Mouse (Mus musculus): Measurements from ENCODE around the gene Esrra. TPM values are rescaled to one million over a fixed set of nuclear protein-coding genes. Genes with fewer than 3 reads are reported as not detected.

Esrra gene
- polyA plus RNA-seq, 1 experiment from 2014 or later, result 3.7 TPM

- Histone ChIP-seq H3K9me3 (ENCODE audit: control insufficient read depth, low read length) (no peaks in the 10 kb centered on the region), H3K36me3 (ENCODE audit: control insufficient read depth, insufficient read depth, low read length) (no peaks in the 10 kb centered on the region), H3K4me3 (ENCODE audit: low read depth, low read length) (peak overlapping the region; percentile 42; the same call in 1 of the 2 replicates), H3K27me3 (ENCODE audit: control insufficient read depth, insufficient read depth, low read length) (no peaks in the 10 kb centered on the region), H3K9ac (ENCODE audit: low read length) (peak overlapping the region; percentile 76), H3K27ac (ENCODE audit: low read depth, low read length) (no peak overlapping the region), H3K4me2 (peak overlapping the region; percentile 94), H3K4me1 (ENCODE audit: control insufficient read depth, insufficient read depth, low read length) (peaks cover 15% of the 10 kb centered on the region)
- WGBS, result 21% methylated on average over 3 of the region's 3 CpGs
- ATAC-seq (ENCODE audit: low FRiP score), result no peak
- DNase-seq (ENCODE audit: low spot score, missing footprints), result no peak
These were observed 31.1 kb upstream of the Esrra start for GRCm38 (mm10) chr19:6952712-6953037.

GRCm38 (mm10) chr19:6951994-6952711 lies 30.5 kb upstream of the Esrra start:
- peak overlapping the region; percentile 97 for H3K27ac ChIP-seq (ENCODE audit: low read depth, low read length)
- H3K27me3 ChIP-seq (ENCODE audit: control insufficient read depth, insufficient read depth, low read length), result no peaks in the 10 kb centered on the region
- ATAC-seq (ENCODE audit: low FRiP score) (peak; percentile 20), DNase-seq (ENCODE audit: low spot score, missing footprints) (peak; percentile 92)
- no peaks in the 10 kb centered on the region for H3K9me3 ChIP-seq (ENCODE audit: control insufficient read depth, low read length)
- H3K36me3 ChIP-seq (ENCODE audit: control insufficient read depth, insufficient read depth, low read length), result no peaks in the 10 kb centered on the region
- H3K4me2 ChIP-seq, result peak overlapping the region; percentile 94
- H3K4me3 ChIP-seq (ENCODE audit: low read depth, low read length), result peak overlapping the region; percentile 42
- peaks cover 15% of the 10 kb centered on the region for H3K4me1 ChIP-seq (ENCODE audit: control insufficient read depth, insufficient read depth, low read length)
- peak overlapping the region; percentile 76 for H3K9ac ChIP-seq (ENCODE audit: low read length)
- 3% methylated on average over 31 of the region's 31 CpGs for WGBS

- Histone ChIP-seq H3K9ac (ENCODE audit: low read length) (peak overlapping the region; percentile 76), H3K4me1 (ENCODE audit: control insufficient read depth, insufficient read depth, low read length) (peaks cover 15% of the 10 kb centered on the region), H3K4me2 (peak overlapping the region; percentile 94), H3K4me3 (ENCODE audit: low read depth, low read length) (peak overlapping the region; percentile 42), H3K27me3 (ENCODE audit: control insufficient read depth, insufficient read depth, low read length) (no peaks in the 10 kb centered on the region), H3K36me3 (ENCODE audit: control insufficient read depth, insufficient read depth, low read length) (no peaks in the 10 kb centered on the region), H3K9me3 (ENCODE audit: control insufficient read depth, low read length) (no peaks in the 10 kb centered on the region), H3K27ac (ENCODE audit: low read depth, low read length) (peak overlapping the region; percentile 97)
- DNase-seq (ENCODE audit: low spot score, missing footprints) (peak; percentile 98), ATAC-seq (ENCODE audit: low FRiP score) (peak; percentile 86)
- under 1% methylated on average over 35 of the region's 35 CpGs for WGBS
These were observed 29.9 kb upstream of the Esrra start for GRCm38 (mm10) chr19:6951381-6951968.

- Histone ChIP-seq H3K9ac (ENCODE audit: low read length) (peak overlapping the region; percentile 76), H3K27ac (ENCODE audit: low read depth, low read length) (peak overlapping the region; percentile 97), H3K4me1 (ENCODE audit: control insufficient read depth, insufficient read depth, low read length) (peaks cover 15% of the 10 kb centered on the region), H3K4me2 (peak overlapping the region; percentile 94), H3K27me3 (ENCODE audit: control insufficient read depth, insufficient read depth, low read length) (no peaks in the 10 kb centered on the region), H3K4me3 (ENCODE audit: low read depth, low read length) (peak overlapping the region; percentile 42), H3K36me3 (ENCODE audit: control insufficient read depth, insufficient read depth, low read length) (no peaks in the 10 kb centered on the region), H3K9me3 (ENCODE audit: control insufficient read depth, low read length) (no peaks in the 10 kb centered on the region)
- ATAC-seq (ENCODE audit: low FRiP score) (peak; percentile 65), DNase-seq (ENCODE audit: low spot score, missing footprints) (peak; percentile 98)
- WGBS, result under 1% methylated on average over 28 of the region's 28 CpGs
These were observed 29.1 kb upstream of the Esrra start for GRCm38 (mm10) chr19:6950613-6951153.

GRCm38 (mm10) chr19:6949951-6950350 lies 28.3 kb upstream of the Esrra start:
- ATAC-seq (ENCODE audit: low FRiP score) (no peak), DNase-seq (ENCODE audit: low spot score, missing footprints) (no peak)
- WGBS, result 47% methylated on average over 5 of the region's 5 CpGs
- no peak overlapping the region for H3K27ac ChIP-seq (ENCODE audit: low read depth, low read length)
- no peaks in the 10 kb centered on the region for H3K27me3 ChIP-seq (ENCODE audit: control insufficient read depth, insufficient read depth, low read length)
- H3K36me3 ChIP-seq (ENCODE audit: control insufficient read depth, insufficient read depth, low read length), result no peaks in the 10 kb centered on the region
- H3K4me3 ChIP-seq (ENCODE audit: low read depth, low read length), result peak overlapping the region; percentile 42; the same call in 1 of the 2 replicates
- H3K4me2 ChIP-seq, result peak overlapping the region; percentile 94
- H3K9me3 ChIP-seq (ENCODE audit: control insufficient read depth, low read length), result no peaks in the 10 kb centered on the region
- H3K9ac ChIP-seq (ENCODE audit: low read length), result peak overlapping the region; percentile 76; the same call in 1 of the 2 replicates
- H3K4me1 ChIP-seq (ENCODE audit: control insufficient read depth, insufficient read depth, low read length), result peaks cover 15% of the 10 kb centered on the region

- H3K4me3 ChIP-seq (ENCODE audit: low read depth, low read length), result no peak overlapping the region
- DNase-seq (ENCODE audit: low spot score, missing footprints) (no peak), ATAC-seq (ENCODE audit: low FRiP score) (no peak)
- WGBS, result 93% methylated on average over 5 of the region's 5 CpGs
- no peak overlapping the region for H3K9ac ChIP-seq (ENCODE audit: low read length)
- H3K27ac ChIP-seq (ENCODE audit: low read depth, low read length), result no peak overlapping the region
- no peaks in the 10 kb centered on the region for H3K27me3 ChIP-seq (ENCODE audit: control insufficient read depth, insufficient read depth, low read length)
- H3K4me1 ChIP-seq (ENCODE audit: control insufficient read depth, insufficient read depth, low read length), result peaks cover 15% of the 10 kb centered on the region
- no peaks in the 10 kb centered on the region for H3K9me3 ChIP-seq (ENCODE audit: control insufficient read depth, low read length)
- no peak overlapping the region for H3K4me2 ChIP-seq
- H3K36me3 ChIP-seq (ENCODE audit: control insufficient read depth, insufficient read depth, low read length), result no peaks in the 10 kb centered on the region
These were observed 27.9 kb upstream of the Esrra start for GRCm38 (mm10) chr19:6949532-6949931.

GRCm38 (mm10) chr19:6948186-6948585 lies 26.6 kb upstream of the Esrra start:
- peaks cover 15% of the 10 kb centered on the region for H3K4me1 ChIP-seq (ENCODE audit: control insufficient read depth, insufficient read depth, low read length)
- H3K9me3 ChIP-seq (ENCODE audit: control insufficient read depth, low read length), result no peaks in the 10 kb centered on the region
- no peaks in the 10 kb centered on the region for H3K27me3 ChIP-seq (ENCODE audit: control insufficient read depth, insufficient read depth, low read length)
- WGBS, result 83% methylated on average over 4 of the region's 4 CpGs
- no peak for ATAC-seq (ENCODE audit: low FRiP score)
- no peak overlapping the region for H3K27ac ChIP-seq (ENCODE audit: low read depth, low read length)
- no peak for DNase-seq (ENCODE audit: low spot score, missing footprints)
- H3K9ac ChIP-seq (ENCODE audit: low read length), result no peak overlapping the region
- H3K4me3 ChIP-seq (ENCODE audit: low read depth, low read length), result no peak overlapping the region
- H3K36me3 ChIP-seq (ENCODE audit: control insufficient read depth, insufficient read depth, low read length), result no peaks in the 10 kb centered on the region
- H3K4me2 ChIP-seq, result no peak overlapping the region

- no peak for DNase-seq (ENCODE audit: low spot score, missing footprints)
- H3K4me2 ChIP-seq, result no peak overlapping the region
- no peak for ATAC-seq (ENCODE audit: low FRiP score)
- WGBS, result 48% methylated on average over 4 of the region's 4 CpGs
- H3K4me1 ChIP-seq (ENCODE audit: control insufficient read depth, insufficient read depth, low read length), result peaks cover 15% of the 10 kb centered on the region
- no peaks in the 10 kb centered on the region for H3K9me3 ChIP-seq (ENCODE audit: control insufficient read depth, low read length)
- no peak overlapping the region for H3K4me3 ChIP-seq (ENCODE audit: low read depth, low read length)
- H3K27me3 ChIP-seq (ENCODE audit: control insufficient read depth, insufficient read depth, low read length), result no peaks in the 10 kb centered on the region
- H3K36me3 ChIP-seq (ENCODE audit: control insufficient read depth, insufficient read depth, low read length), result no peaks in the 10 kb centered on the region
- H3K9ac ChIP-seq (ENCODE audit: low read length), result no peak overlapping the region
- no peak overlapping the region for H3K27ac ChIP-seq (ENCODE audit: low read depth, low read length)
These were observed 26.1 kb upstream of the Esrra start for GRCm38 (mm10) chr19:6947742-6948141.

- Histone ChIP-seq H3K4me3 (ENCODE audit: low read depth, low read length) (no peak overlapping the region), H3K9ac (ENCODE audit: low read length) (no peak overlapping the region), H3K4me1 (ENCODE audit: control insufficient read depth, insufficient read depth, low read length) (peaks cover 14% of the 10 kb centered on the region), H3K27ac (ENCODE audit: low read depth, low read length) (no peak overlapping the region), H3K4me2 (no peak overlapping the region), H3K27me3 (ENCODE audit: control insufficient read depth, insufficient read depth, low read length) (no peaks in the 10 kb centered on the region), H3K9me3 (ENCODE audit: control insufficient read depth, low read length) (no peaks in the 10 kb centered on the region), H3K36me3 (ENCODE audit: control insufficient read depth, insufficient read depth, low read length) (no peaks in the 10 kb centered on the region)
- ATAC-seq (ENCODE audit: low FRiP score), result no peak
- no peak for DNase-seq (ENCODE audit: low spot score, missing footprints)
- WGBS, result 96% methylated on average over 6 of the region's 6 CpGs
These were observed 22.1 kb upstream of the Esrra start for GRCm38 (mm10) chr19:6943709-6944108.
